ENCODE assay signal across 33 mouse cellular contexts in genomic region chr7:45408949-45409348, GRCm38 (mm10). TPM values are rescaled to one million over a fixed set of nuclear protein-coding genes. Genes with fewer than 3 reads are reported as not detected.
"Had no signal": no experiment of that assay in that cellular context is flagged by ENCODE, and none has a peak within 500 bp of the region (broad histone marks: within the 10 kb centered on the region; RNA-seq: fewer than 3 reads in every experiment).

No protein-coding gene starts in this region.

- DNase-seq: cerebellum, adult 18-20 months; cerebellum, adult 2 months; cerebellum, adult 8-10 months; cerebellum, adult 9-10 months; cerebellum, adult 9-11 months; cerebellum, postnatal 10 days; cerebellum, postnatal 25 days; cerebellum, postnatal 36 days; embryo, embryonic 11 days; forebrain, postnatal 0 days; gastrocnemius, postnatal 14 days; gastrocnemius, postnatal 25 days; gastrocnemius, postnatal 36 days; heart, adult 18-20 months; heart, adult 2 months had no signal

- H3K4me2 ChIP-seq: embryonic facial prominence, embryonic 12.5 days; embryonic facial prominence, embryonic 13.5 days; embryonic facial prominence, embryonic 15.5 days; forebrain, embryonic 13.5 days; forebrain, embryonic 15.5 days had no signal

- H3K27ac ChIP-seq: embryonic facial prominence, embryonic 10.5 days; embryonic facial prominence, embryonic 12.5 days; embryonic facial prominence, embryonic 13.5 days; embryonic facial prominence, embryonic 15.5 days; forebrain, embryonic 10.5 days; forebrain, embryonic 13.5 days; forebrain, embryonic 15.5 days; heart, adult 2 months had no signal

- H3K36me3 ChIP-seq: embryonic facial prominence, embryonic 10.5 days; embryonic facial prominence, embryonic 12.5 days; embryonic facial prominence, embryonic 13.5 days; embryonic facial prominence, embryonic 15.5 days; forebrain, embryonic 10.5 days; forebrain, embryonic 15.5 days had no signal

- H3K9ac ChIP-seq: embryonic facial prominence, embryonic 12.5 days; embryonic facial prominence, embryonic 13.5 days; embryonic facial prominence, embryonic 15.5 days; forebrain, embryonic 13.5 days; forebrain, embryonic 15.5 days; forebrain, postnatal 0 days had no signal

- ATAC-seq: forebrain, embryonic 13.5 days; forebrain, embryonic 14.5 days; forebrain, embryonic 15.5 days; forebrain, embryonic 16.5 days; forebrain, postnatal 0 days had no signal

- H3K9me3 ChIP-seq: embryonic facial prominence, embryonic 10.5 days; embryonic facial prominence, embryonic 12.5 days; embryonic facial prominence, embryonic 13.5 days; embryonic facial prominence, embryonic 15.5 days; forebrain, embryonic 10.5 days; forebrain, embryonic 13.5 days; forebrain, embryonic 15.5 days had no signal

- H3K4me3 ChIP-seq: embryonic facial prominence, embryonic 10.5 days; embryonic facial prominence, embryonic 12.5 days; embryonic facial prominence, embryonic 13.5 days; embryonic facial prominence, embryonic 15.5 days; erythroblast, embryonic 14.5 days; forebrain, embryonic 10.5 days; forebrain, embryonic 13.5 days; forebrain, embryonic 15.5 days; heart, adult 2 months had no signal

RNA-seq across cellular contexts. Expression of gene Kcna7, which starts 3.5 kb away (rescaled TPM):
- total RNA-seq: common myeloid progenitor, adult 5-6 weeks; granulocyte monocyte progenitor cell, adult 5-6 weeks had no signal
- polyA plus RNA-seq: cerebellum, adult 2 months; cortical plate, adult 2 months; embryonic facial prominence, embryonic 10.5 days; embryonic facial prominence, embryonic 11.5 days; embryonic facial prominence, embryonic 12.5 days; embryonic facial prominence, embryonic 13.5 days; embryonic facial prominence, embryonic 14.5 days; erythroblast, embryonic 14.5 days; forebrain, embryonic 10.5 days; forebrain, embryonic 13.5 days; forebrain, embryonic 14.5 days; forebrain, embryonic 15.5 days; forebrain, embryonic 16.5 days; forebrain, postnatal 0 days; frontal cortex, adult 2 months had no signal

RNA-seq across cellular contexts. Expression of gene Ntf5, which starts 4.5 kb away (rescaled TPM):
- total RNA-seq: common myeloid progenitor, adult 5-6 weeks; granulocyte monocyte progenitor cell, adult 5-6 weeks had no signal
- polyA plus RNA-seq: erythroblast, embryonic 14.5 days; forebrain, embryonic 13.5 days; forebrain, embryonic 14.5 days; forebrain, embryonic 15.5 days had no signal

RNA-seq across cellular contexts. Expression of gene Lhb, which starts 11.7 kb away (rescaled TPM):
- total RNA-seq: common myeloid progenitor, adult 5-6 weeks; gastrocnemius, postnatal 4 days; granulocyte monocyte progenitor cell, adult 5-6 weeks; heart, adult 18-20 months; heart, adult 2 months; heart, adult 8-10 months had no signal
- polyA plus RNA-seq: embryonic facial prominence, embryonic 11.5 days; erythroblast, embryonic 14.5 days; forebrain, embryonic 10.5 days; frontal cortex, adult 2 months had no signal
